Comparison of ENCODE assay signal across 9 mouse cellular contexts in the genomic region with DNA sequence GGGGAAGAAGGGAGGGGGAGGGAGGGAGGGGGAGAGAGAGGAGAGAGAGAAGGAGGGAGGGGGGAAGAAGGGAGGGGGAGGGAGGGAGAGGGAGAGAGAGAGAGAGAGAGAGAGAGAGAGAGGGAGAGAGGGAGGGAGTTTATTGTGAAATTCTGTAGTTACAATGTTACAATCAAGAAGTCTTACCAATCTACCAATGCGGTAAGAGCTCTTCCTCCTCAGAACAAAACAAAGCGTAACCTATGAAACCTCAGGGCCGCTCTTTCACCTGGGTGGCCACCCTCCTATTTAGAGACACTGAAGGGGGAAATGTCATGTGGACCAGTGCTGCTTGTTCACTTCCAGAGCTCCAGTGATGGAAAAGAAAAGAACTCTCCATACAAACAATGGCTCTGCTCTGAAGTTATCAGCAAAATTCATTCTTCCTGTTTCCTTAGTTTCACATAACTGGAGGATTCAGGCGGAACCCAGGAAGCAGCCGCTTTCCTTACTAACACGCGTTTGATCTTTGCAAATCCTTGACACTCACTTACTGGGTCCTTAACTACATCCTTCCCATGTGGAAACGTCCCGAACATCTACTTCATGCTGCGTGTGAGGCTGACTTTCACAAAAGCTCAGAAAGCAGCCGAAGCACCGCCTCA.
A peak's percentile ranks its signal among the peaks of the same experiment; 100 is the strongest.
DNase-seq lines count a peak whose midpoint lies in the region; ATAC-seq and TF ChIP-seq lines count a peak whose summit lies in the region.
"Had no signal": no experiment of that assay in that cellular context is flagged by ENCODE, and none has a peak within 500 bp of the region (broad histone marks: within the 10 kb centered on the region; RNA-seq: fewer than 3 reads in every experiment).

No protein-coding gene starts in this region.

- intact Hi-C loops in heart, adult 2 months (cut with DNase I) = no loop called here
- intact Hi-C loops in heart, postnatal 14 days (cut with DNase I) = no loop called here
- intact Hi-C loops in left cerebral cortex, postnatal 36 days (cut with DNase I) = no loop called here

- no peak for TF ChIP-seq EP300 in heart, adult 2 months (IDR thresholded peaks at IDR 0.05; ENCODE audit: insufficient read depth, low read depth, low read length)

- H3K27me3 ChIP-seq in heart, adult 2 months (ENCODE audit: control insufficient read depth, insufficient read depth, low read length) = no peaks in the 10 kb centered on the region
- no peaks in the 10 kb centered on the region for H3K27me3 ChIP-seq in heart, embryonic 15.5 days
- no peaks in the 10 kb centered on the region for H3K27me3 ChIP-seq in megakaryocyte, embryonic 14.5 days (replicated peaks)
- no peaks in the 10 kb centered on the region for H3K27me3 ChIP-seq in forebrain, embryonic 16.5 days (replicated peaks; ENCODE audit: control insufficient read depth, insufficient read depth, low read length)
- H3K27me3 ChIP-seq: CH12.LX had no signal

- H3K36me3 ChIP-seq in heart, adult 2 months (ENCODE audit: control insufficient read depth, insufficient read depth, low read length) = no peaks in the 10 kb centered on the region
- no peaks in the 10 kb centered on the region for H3K36me3 ChIP-seq in heart, embryonic 15.5 days
- H3K36me3 ChIP-seq in megakaryocyte, embryonic 14.5 days (replicated peaks; ENCODE audit: low read length) = no peaks in the 10 kb centered on the region
- H3K36me3 ChIP-seq in forebrain, embryonic 16.5 days (ENCODE audit: control insufficient read depth, insufficient read depth) = no peaks in the 10 kb centered on the region

- H3K79me2 ChIP-seq in heart, adult 2 months (replicated peaks; ENCODE audit: control insufficient read depth, insufficient read depth, low read length) = no peaks in the 10 kb centered on the region

- no peak for TF ChIP-seq POLR2A in heart, adult 2 months (IDR thresholded peaks at IDR 0.05; ENCODE audit: insufficient read depth, low read depth, low read length)

- peak overlapping the region; percentile 50 for H3K4me2 ChIP-seq in heart, embryonic 15.5 days
- no peak overlapping the region for H3K4me2 ChIP-seq in forebrain, embryonic 16.5 days (ENCODE audit: low read length)

- TF ChIP-seq CTCF in heart, adult 2 months (IDR thresholded peaks at IDR 0.05) = no peak

- no peak for ATAC-seq in heart, embryonic 15.5 days (replicated peaks; ENCODE audit: insufficient number of reproducible peaks, insufficient read depth, low FRiP score, low read depth)
- no peak for ATAC-seq in forebrain, embryonic 16.5 days

- H3K27ac ChIP-seq in heart, adult 2 months = no peak overlapping the region
- H3K27ac ChIP-seq in heart, embryonic 15.5 days = no peak overlapping the region; the same call in 1 of the 2 replicates
- no peak overlapping the region for H3K27ac ChIP-seq in forebrain, embryonic 16.5 days (ENCODE audit: low read length)

- H3K9me3 ChIP-seq in heart, embryonic 15.5 days (replicated peaks) = no peaks in the 10 kb centered on the region
- H3K9me3 ChIP-seq in megakaryocyte, embryonic 14.5 days = no peaks in the 10 kb centered on the region
- no peaks in the 10 kb centered on the region for H3K9me3 ChIP-seq in forebrain, embryonic 16.5 days (ENCODE audit: control insufficient read depth, low read length)

- 26% methylated on average over 12 of the region's 12 CpGs for WGBS in heart, adult 2 months
- WGBS in heart, embryonic 15.5 days = 31% methylated on average over 12 of the region's 12 CpGs
- WGBS in forebrain, embryonic 16.5 days = 61% methylated on average over 12 of the region's 12 CpGs

- 0 out of 2 replicates have a peak overlapping the region, but pooled peaks have one; percentile 7 for H3K4me3 ChIP-seq in heart, adult 2 months
- no peak overlapping the region for H3K4me3 ChIP-seq in heart, embryonic 15.5 days
- H3K4me3 ChIP-seq in megakaryocyte, embryonic 14.5 days (replicated peaks) = peak overlapping the region; percentile 82
- H3K4me3 ChIP-seq in forebrain, embryonic 16.5 days (replicated peaks; ENCODE audit: low read length) = no peak overlapping the region

- peaks cover 2% of the 10 kb centered on the region for H3K4me1 ChIP-seq in heart, adult 2 months (ENCODE audit: control insufficient read depth, insufficient read depth, low read length)
- no peaks in the 10 kb centered on the region for H3K4me1 ChIP-seq in heart, embryonic 15.5 days (replicated peaks)
- peaks cover 30% of the 10 kb centered on the region for H3K4me1 ChIP-seq in megakaryocyte, embryonic 14.5 days
- H3K4me1 ChIP-seq in forebrain, embryonic 16.5 days (replicated peaks; ENCODE audit: control insufficient read depth, insufficient read depth, low read length) = no peaks in the 10 kb centered on the region

- peak in 1 of 2 experiments; percentile 11 for DNase-seq in heart, adult 2 months
- no peak for DNase-seq in heart, postnatal 14 days
- DNase-seq in kidney, postnatal 4 days = peak; percentile 8 to 41
- DNase-seq in left cerebral cortex, postnatal 36 days (ENCODE audit: low spot score in 2 of 2) = no peak
- no peak for DNase-seq in gastrocnemius, adult 8-10 months (ENCODE audit: low spot score in 2 of 2)

- H3K9ac ChIP-seq in heart, adult 2 months (ENCODE audit: low read depth, low read length) = no peak overlapping the region
- no peak overlapping the region for H3K9ac ChIP-seq in heart, embryonic 15.5 days
- no peak overlapping the region for H3K9ac ChIP-seq in forebrain, embryonic 16.5 days (replicated peaks; ENCODE audit: low read depth, low read length)

Comparison
In these comparisons a context has a peak if more than half of its experiments do, and no peak if none do; other contexts are left out.
1. H3K4me3 ChIP-seq: peak in heart, adult 2 months (single experiment) and megakaryocyte, embryonic 14.5 days (single experiment); none in heart, embryonic 15.5 days (single experiment) and forebrain, embryonic 16.5 days (single experiment).
2. DNase-seq: peak in kidney, postnatal 4 days (2 of 2); none in heart, postnatal 14 days (0 of 2), left cerebral cortex, postnatal 36 days (0 of 2) and gastrocnemius, adult 8-10 months (0 of 2).